Mouse (Mus musculus): Measurements from ENCODE around the gene Prr14l.
A peak's percentile ranks its signal among the peaks of the same experiment; 100 is the strongest.
"Not testable (repeated sequence)": the region's sequence is repeated elsewhere in the genome, so short reads cannot be mapped to it uniquely, and the experiment has no call there.

The Prr14l gene

GRCm38 (mm10) chr5:32785313-32785915, 68.6 kb downstream of the Prr14l start, which contains the start of gene Pisd:
Gene Pisd (minus strand): TSS chr5:32785646.
- DNase-seq: peak; percentile 96

- no peak for DNase-seq
These were observed 69.3 kb downstream of the Prr14l start for GRCm38 (mm10) chr5:32784726-32785125.

GRCm38 (mm10) chr5:32781596-32781995, 72.5 kb downstream of the Prr14l start:
- DNase-seq: no peak

DNA sequence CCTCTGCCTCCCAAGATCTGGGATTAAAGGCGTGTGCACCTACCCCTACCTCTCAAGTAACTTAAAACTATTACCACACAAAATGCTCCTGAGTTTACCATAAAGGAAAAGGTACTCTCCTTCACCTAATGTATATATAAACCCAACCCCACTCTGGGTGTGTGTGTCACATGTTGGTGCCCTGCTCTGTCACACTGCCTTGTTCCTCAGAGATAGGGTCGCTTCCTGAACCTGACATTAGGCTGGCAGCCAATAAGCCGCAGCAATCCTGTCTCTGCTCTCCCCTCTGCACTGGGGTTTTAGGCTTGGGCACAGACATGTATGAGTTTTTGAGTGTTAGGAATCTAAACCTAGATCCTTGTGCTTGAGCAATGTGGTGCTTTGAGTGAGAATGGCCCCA, 75.9 kb downstream of the Prr14l start:
- DNase-seq: no peak

DNA sequence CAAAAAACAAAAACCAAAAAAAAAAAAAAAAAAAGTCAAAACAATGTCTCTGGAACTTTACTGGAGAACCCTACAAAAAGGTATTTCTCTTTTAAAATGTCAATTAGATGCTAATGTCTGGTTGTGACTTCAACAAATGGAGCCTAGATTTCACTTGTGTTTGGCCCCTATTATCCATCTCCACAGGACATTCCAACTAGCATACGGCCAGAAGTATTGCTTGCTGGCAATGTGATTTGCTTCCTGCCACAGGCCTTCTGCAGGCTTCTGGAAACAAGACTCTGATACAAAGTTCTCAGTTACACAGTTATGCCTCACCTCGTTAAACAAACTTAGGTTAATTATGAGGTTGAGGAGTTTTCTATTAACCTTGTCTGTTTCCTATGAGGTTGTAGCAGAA, 81.7 kb downstream of the Prr14l start:
- peak; percentile 68 for DNase-seq

- DNase-seq: no peak
These were observed 86.3 kb downstream of the Prr14l start for GRCm38 (mm10) chr5:32767636-32768373.

GRCm38 (mm10) chr5:32767004-32767403, 87.1 kb downstream of the Prr14l start:
- no peak for DNase-seq

- DNase-seq: no peak
These were observed 92.4 kb downstream of the Prr14l start for GRCm38 (mm10) chr5:32761566-32762140.

GRCm38 (mm10) chr5:32760787-32761186, 93.3 kb downstream of the Prr14l start:
- no peak for DNase-seq

DNA sequence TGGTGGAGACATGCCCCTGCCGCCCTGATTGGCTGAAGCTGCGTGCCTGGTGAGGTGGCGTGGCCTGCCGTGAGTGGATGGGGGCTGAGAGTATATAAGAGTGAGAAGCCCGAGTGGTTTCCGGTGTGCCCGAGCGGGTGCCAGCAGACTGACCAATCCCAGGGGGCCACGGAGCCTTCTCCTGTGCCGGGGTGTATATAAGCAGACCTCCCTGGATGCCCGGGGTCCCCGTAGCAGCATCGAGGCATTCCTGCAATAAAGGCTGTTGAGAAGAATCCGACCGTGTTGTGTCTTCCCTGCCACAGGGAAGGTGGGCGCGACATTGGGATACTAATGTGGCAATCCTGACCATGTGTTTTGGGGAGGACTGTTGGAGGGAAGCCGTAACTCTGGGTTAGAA, 93.7 kb downstream of the Prr14l start:
- DNase-seq: not testable (repeated sequence)

GRCm38 (mm10) chr5:32759662-32760061, 94.4 kb downstream of the Prr14l start:
- DNase-seq: no peak

GRCm38 (mm10) chr5:32756141-32756540, 97.9 kb downstream of the Prr14l start:
- no peak for DNase-seq

DNA sequence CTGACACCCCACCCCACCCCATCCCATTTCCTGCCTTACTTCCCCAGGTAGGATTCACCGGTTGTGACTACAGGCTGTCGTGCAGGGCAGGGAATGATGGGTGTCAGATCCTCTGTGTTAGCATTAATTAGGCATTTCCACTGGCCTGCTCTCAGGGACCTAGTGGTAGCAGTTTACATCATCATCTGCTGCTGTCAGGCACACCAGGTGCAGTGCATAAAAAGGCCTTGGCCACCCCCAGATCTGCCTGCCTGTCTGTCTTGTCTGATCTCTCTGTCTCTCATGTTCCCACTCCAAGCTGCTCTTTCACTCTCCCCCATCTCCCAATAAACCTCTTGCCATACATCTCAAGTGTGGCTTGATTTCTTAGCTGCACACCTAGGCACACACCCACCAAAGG, 102.3 kb downstream of the Prr14l start:
- DNase-seq: no peak

DNA sequence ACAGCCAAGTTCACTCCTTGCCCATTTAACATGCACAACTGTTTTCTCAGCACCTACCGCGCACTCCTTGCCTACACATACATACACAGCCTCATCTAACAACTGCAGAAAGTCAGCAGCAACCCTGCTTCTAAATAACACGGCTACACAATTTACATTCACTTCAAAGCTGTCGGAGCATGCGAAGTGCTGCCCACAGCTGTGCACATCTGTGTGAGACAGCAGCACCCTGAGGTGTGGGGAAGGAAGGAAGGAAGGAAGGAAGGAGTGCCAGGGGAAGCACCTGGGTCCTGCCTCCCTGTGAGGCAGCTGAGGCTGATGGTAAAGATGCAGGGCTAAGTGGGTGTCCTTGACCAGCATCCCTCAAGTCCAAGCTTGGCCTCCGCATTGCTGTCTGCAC, 105.1 kb downstream of the Prr14l start:
- no peak for DNase-seq

GRCm38 (mm10) chr5:32747650-32748375, 106.2 kb downstream of the Prr14l start:
- peak; percentile 75 for DNase-seq

- DNase-seq: no peak
These were observed 108.1 kb downstream of the Prr14l start for GRCm38 (mm10) chr5:32745705-32746655.

- peak; percentile 82 for DNase-seq
These were observed 111.9 kb downstream of the Prr14l start for GRCm38 (mm10) chr5:32742149-32742548.

- DNase-seq: not testable (repeated sequence)
These were observed 112.7 kb downstream of the Prr14l start for GRCm38 (mm10) chr5:32741377-32741776.

GRCm38 (mm10) chr5:32740850-32741249, 113.2 kb downstream of the Prr14l start:
- DNase-seq: not testable (repeated sequence)

GRCm38 (mm10) chr5:32740138-32740537, 113.9 kb downstream of the Prr14l start:
- no peak for DNase-seq
